Mouse (Mus musculus): Measurements from ENCODE around the gene Nit2. TPM values are rescaled to one million over a fixed set of nuclear protein-coding genes. Genes with fewer than 3 reads are reported as not detected.

Nit2 gene
- polyA plus RNA-seq, 1 experiment, result 154 TPM

DNA sequence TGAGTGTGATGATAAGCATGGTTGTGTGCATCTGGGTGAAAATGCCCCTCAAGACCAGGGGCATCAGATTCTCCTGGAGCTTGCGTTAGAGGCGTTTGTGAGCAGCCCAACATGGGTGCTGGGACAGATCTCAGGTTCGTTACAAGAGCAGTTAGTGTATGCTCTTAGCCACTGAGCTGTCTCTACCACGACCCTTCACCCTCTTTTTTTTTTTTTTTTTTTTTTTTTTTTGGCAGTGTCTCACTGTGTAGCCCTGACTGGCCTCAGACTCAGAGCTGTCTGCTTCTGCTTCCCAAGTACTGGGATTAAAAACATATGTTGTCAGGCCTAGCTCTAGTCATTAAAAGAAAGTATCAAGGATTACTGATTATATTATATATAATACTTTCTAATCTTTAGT lies 40.9 kb downstream of the Nit2 start:
- H3K9ac ChIP-seq (ENCODE audit: low read depth, poor library complexity, severe bottlenecking), result no peak overlapping the region
- H3K27ac ChIP-seq (ENCODE audit: insufficient read depth, low read length), result no peak overlapping the region
- TF ChIP-seq CTCF (IDR thresholded peaks at IDR 0.05; ENCODE audit: low read depth, low read length) (no peak), EP300 (IDR thresholded peaks at IDR 0.05; ENCODE audit: insufficient read depth, low read depth, low read length) (no peak), POLR2A (IDR thresholded peaks at IDR 0.05; ENCODE audit: insufficient read depth, low read length) (no peak)
- H3K27me3 ChIP-seq (ENCODE audit: control insufficient read depth, insufficient read depth, low read length, poor library complexity, severe bottlenecking), result no peaks in the 10 kb centered on the region
- no peaks in the 10 kb centered on the region for H3K4me1 ChIP-seq (ENCODE audit: control insufficient read depth, insufficient read depth, low read length)
- no peak overlapping the region for H3K4me3 ChIP-seq (ENCODE audit: low read depth, low read length)
- peaks cover 18% of the 10 kb centered on the region for H3K36me3 ChIP-seq (ENCODE audit: control insufficient read depth, insufficient read depth, low read length, poor library complexity, severe bottlenecking)
- H3K9me3 ChIP-seq (replicated peaks; ENCODE audit: control insufficient read depth, insufficient read depth, low read length, poor library complexity, severe bottlenecking), result no peaks in the 10 kb centered on the region

DNA sequence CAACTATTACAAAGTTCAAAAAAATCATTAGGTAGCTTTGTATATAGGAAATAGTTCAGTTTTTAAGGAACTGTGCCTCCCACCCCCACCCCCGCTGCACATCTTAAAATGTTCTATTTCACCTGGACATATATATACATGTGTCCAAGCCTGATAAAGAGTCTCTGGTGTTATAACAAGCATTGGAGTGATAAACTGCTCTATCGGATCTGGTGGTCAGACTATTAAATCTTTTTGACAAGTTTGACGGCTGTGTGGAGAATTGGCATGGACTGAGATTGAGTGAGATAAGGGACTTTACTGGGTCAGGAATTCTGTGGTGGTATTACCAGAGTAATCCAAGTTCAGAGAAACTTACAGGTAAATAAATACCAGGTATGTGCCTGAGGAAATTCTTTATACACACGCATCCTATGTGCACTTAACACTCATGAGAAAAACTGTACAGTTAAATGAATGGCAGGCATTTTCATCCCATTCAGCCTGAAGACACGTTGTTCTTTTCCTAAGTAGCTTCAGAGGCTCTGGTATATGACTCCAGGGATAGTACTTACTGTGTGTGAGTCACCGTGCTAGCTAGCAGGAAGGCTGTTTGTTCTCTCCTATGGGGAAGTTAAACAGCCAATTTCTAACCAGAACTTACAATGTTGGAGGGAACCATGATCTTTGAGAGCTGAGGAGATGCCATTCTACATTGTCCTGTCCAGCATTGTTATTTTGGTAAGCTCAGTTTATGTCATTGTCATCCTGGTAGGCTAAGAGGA lies 44.3 kb downstream of the Nit2 start:
- TF ChIP-seq POLR2A (IDR thresholded peaks at IDR 0.05; ENCODE audit: insufficient read depth, low read length) (no peak), CTCF (IDR thresholded peaks at IDR 0.05; ENCODE audit: low read depth, low read length) (no peak), EP300 (IDR thresholded peaks at IDR 0.05; ENCODE audit: insufficient read depth, low read depth, low read length) (no peak)
- H3K4me3 ChIP-seq (ENCODE audit: low read depth, low read length), result peak overlapping the region; percentile 86
- peak overlapping the region; percentile 97 for H3K9ac ChIP-seq (ENCODE audit: low read depth, poor library complexity, severe bottlenecking)
- H3K27me3 ChIP-seq (ENCODE audit: control insufficient read depth, insufficient read depth, low read length, poor library complexity, severe bottlenecking), result no peaks in the 10 kb centered on the region
- H3K9me3 ChIP-seq (replicated peaks; ENCODE audit: control insufficient read depth, insufficient read depth, low read length, poor library complexity, severe bottlenecking), result no peaks in the 10 kb centered on the region
- no peak overlapping the region for H3K27ac ChIP-seq (ENCODE audit: insufficient read depth, low read length)
- peaks cover 15% of the 10 kb centered on the region for H3K36me3 ChIP-seq (ENCODE audit: control insufficient read depth, insufficient read depth, low read length, poor library complexity, severe bottlenecking)
- no peaks in the 10 kb centered on the region for H3K4me1 ChIP-seq (ENCODE audit: control insufficient read depth, insufficient read depth, low read length)

DNA sequence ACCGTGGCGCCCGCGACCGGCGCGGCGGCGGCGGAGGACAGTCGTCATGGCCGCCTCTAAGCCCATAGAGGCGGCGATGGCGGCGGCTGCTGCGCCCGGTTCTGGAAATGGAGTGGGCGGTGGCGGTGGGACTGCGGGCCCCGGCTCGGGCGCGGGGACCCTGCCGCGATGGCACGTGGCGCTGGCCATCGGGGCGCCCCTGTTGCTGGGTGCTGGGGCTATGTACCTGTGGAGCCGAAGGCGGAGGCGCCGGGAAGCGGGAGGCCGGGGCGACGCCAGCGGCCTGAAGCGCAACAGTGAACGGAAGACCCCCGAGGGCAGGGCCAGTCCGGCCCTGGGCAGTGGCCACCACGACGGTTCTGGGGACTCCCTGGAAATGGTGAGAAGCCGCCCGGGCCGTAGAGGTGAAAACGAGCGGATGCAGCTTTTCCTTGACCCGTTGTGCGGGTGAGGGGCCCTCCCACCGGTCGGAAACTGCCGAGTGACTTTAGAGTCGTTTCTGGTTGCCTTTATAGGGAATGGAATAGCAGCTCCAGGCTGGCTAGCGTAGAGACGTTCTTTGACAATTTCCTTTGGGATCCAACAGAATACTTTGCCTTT lies 45.2 kb downstream of the Nit2 start:
- Histone ChIP-seq H3K36me3 (ENCODE audit: control insufficient read depth, insufficient read depth, low read length, poor library complexity, severe bottlenecking) (peaks cover 15% of the 10 kb centered on the region), H3K4me3 (ENCODE audit: low read depth, low read length) (peak overlapping the region; percentile 86), H3K9me3 (replicated peaks; ENCODE audit: control insufficient read depth, insufficient read depth, low read length, poor library complexity, severe bottlenecking) (no peaks in the 10 kb centered on the region), H3K27ac (ENCODE audit: insufficient read depth, low read length) (peak overlapping the region; percentile 24; the same call in 1 of the 2 replicates), H3K9ac (ENCODE audit: low read depth, poor library complexity, severe bottlenecking) (peak overlapping the region; percentile 97), H3K4me1 (ENCODE audit: control insufficient read depth, insufficient read depth, low read length) (no peaks in the 10 kb centered on the region), H3K27me3 (ENCODE audit: control insufficient read depth, insufficient read depth, low read length, poor library complexity, severe bottlenecking) (no peaks in the 10 kb centered on the region)
- TF ChIP-seq CTCF (IDR thresholded peaks at IDR 0.05; ENCODE audit: low read depth, low read length) (no peak), POLR2A (IDR thresholded peaks at IDR 0.05; ENCODE audit: insufficient read depth, low read length) (no peak), EP300 (IDR thresholded peaks at IDR 0.05; ENCODE audit: insufficient read depth, low read depth, low read length) (no peak)

DNA sequence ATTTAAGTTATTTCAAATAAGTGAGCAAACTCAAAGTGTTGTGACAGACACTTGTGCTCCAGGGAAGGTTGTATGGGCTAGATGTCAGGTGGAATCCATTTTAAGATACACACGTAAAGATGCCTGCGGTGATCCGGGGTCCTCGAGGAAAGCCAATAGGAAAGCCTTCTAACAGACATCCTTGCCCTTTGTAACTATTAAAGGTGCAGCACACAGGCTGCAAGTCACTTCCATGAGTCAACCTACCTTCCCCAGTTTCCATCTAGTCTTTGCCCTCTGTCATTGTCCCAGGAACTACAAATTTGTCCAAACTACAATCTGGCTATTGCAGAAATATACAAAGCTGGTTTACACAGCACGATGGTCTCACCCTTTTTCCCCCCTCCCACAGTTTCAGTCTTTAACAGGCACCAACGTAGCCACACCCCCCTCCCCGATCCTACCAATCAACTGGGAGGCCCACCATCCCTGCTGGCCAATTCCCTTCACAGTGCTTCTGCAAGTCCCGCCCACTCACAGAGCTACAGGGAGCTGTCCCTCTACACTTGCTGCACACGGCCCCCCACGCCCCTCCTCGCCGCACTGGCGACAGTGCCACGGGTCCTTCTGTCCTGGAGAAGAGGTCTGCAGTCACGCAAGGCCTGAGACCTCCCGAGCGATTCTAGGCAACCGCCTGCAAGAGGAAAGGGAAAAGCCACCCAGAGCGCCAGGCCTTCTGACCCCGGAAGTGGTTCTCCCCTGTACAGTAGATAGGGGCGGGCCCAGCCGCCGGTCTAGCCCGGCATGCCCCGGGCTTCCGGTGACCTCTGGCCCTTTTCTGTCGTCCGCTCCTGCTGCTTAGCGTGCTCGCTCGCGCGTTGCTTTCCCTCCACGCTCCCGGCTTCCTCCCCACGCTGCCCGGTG lies 46.0 kb downstream of the Nit2 start, which contains the start of gene Tomm70a:
Tomm70a (plus strand) TSS at position 791 of the 903 bp plus-strand sequence.
- peak within 1 kb of the TSS; percentile 86 for H3K4me3 ChIP-seq (ENCODE audit: low read depth, low read length)
- H3K4me1 ChIP-seq (ENCODE audit: control insufficient read depth, insufficient read depth, low read length), result no peaks in the 10 kb centered on the region
- H3K36me3 ChIP-seq (ENCODE audit: control insufficient read depth, insufficient read depth, low read length, poor library complexity, severe bottlenecking), result peaks cover 15% of the 10 kb centered on the region
- H3K9me3 ChIP-seq (replicated peaks; ENCODE audit: control insufficient read depth, insufficient read depth, low read length, poor library complexity, severe bottlenecking), result no peaks in the 10 kb centered on the region
- peak within 1 kb of the TSS; percentile 97 for H3K9ac ChIP-seq (ENCODE audit: low read depth, poor library complexity, severe bottlenecking)
- TF ChIP-seq POLR2A (IDR thresholded peaks at IDR 0.05; ENCODE audit: insufficient read depth, low read length), result peak; percentile 35
- no peak for TF ChIP-seq EP300 (IDR thresholded peaks at IDR 0.05; ENCODE audit: insufficient read depth, low read depth, low read length)
- H3K27ac ChIP-seq (ENCODE audit: insufficient read depth, low read length), result peak within 1 kb of the TSS; percentile 85
- no peaks in the 10 kb centered on the region for H3K27me3 ChIP-seq (ENCODE audit: control insufficient read depth, insufficient read depth, low read length, poor library complexity, severe bottlenecking)

DNA sequence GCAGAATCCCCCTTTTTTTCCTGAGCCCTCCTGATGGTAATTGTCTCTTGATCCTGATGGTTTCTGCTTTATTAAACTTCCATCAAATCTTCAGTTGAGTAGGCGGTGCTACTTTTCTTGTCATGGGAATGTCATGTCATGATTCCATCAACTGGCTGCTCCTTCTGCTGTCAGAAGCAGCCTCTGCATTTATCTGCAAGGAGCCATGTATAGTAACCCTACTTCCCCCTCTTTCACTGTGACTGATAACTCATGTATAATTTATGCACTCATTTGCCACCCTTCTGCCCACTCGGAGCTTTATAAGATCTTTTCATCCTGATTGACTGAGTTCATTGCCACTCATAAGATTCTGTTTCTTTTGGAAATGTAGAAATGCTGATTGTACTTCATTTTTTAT lies 49.6 kb downstream of the Nit2 start:
- TF ChIP-seq EP300 (IDR thresholded peaks at IDR 0.05; ENCODE audit: insufficient read depth, low read depth, low read length) (no peak), POLR2A (IDR thresholded peaks at IDR 0.05; ENCODE audit: insufficient read depth, low read length) (no peak), CTCF (IDR thresholded peaks at IDR 0.05; ENCODE audit: low read depth, low read length) (no peak)
- H3K9ac ChIP-seq (ENCODE audit: low read depth, poor library complexity, severe bottlenecking), result no peak overlapping the region
- H3K27me3 ChIP-seq (ENCODE audit: control insufficient read depth, insufficient read depth, low read length, poor library complexity, severe bottlenecking), result no peaks in the 10 kb centered on the region
- H3K27ac ChIP-seq (ENCODE audit: insufficient read depth, low read length), result no peak overlapping the region
- no peaks in the 10 kb centered on the region for H3K9me3 ChIP-seq (replicated peaks; ENCODE audit: control insufficient read depth, insufficient read depth, low read length, poor library complexity, severe bottlenecking)
- H3K36me3 ChIP-seq (ENCODE audit: control insufficient read depth, insufficient read depth, low read length, poor library complexity, severe bottlenecking), result no peaks in the 10 kb centered on the region
- H3K4me1 ChIP-seq (ENCODE audit: control insufficient read depth, insufficient read depth, low read length), result no peaks in the 10 kb centered on the region
- no peak overlapping the region for H3K4me3 ChIP-seq (ENCODE audit: low read depth, low read length)

Measured in ES-Bruce4 (cell line).